Mouse (Mus musculus) stomach, embryonic 16.5 days (tissue): Measurements from ENCODE around the gene Gtf2e1. TPM values are rescaled to one million over a fixed set of nuclear protein-coding genes. Genes with fewer than 3 reads are reported as not detected.
A peak's percentile ranks its signal among the peaks of the same experiment; 100 is the strongest.

Experiments
- ATAC-seq: fragments of 200-750 bp; cut with Nextera tagmentation; 2 replicates; pipeline ENCODE4 v1.8.0; 2017; ENCODE audit warnings: moderate number of reproducible peaks, moderate TSS enrichment; ENCODE audit not compliant: insufficient read depth, low FRiP score
- H3K27ac ChIP-seq: fragments of 300-500 bp; sonication (generic); 2 replicates; pipeline ENCODE4 v1.5.1; 2014; ENCODE audit warnings: low read length
- H3K27me3 ChIP-seq: fragments of 300-500 bp; sonication (generic); 2 replicates; pipeline ENCODE4 v1.6.1; 2014; ENCODE audit warnings: low read length, control low read depth, mixed read lengths; ENCODE audit not compliant: control insufficient read depth, insufficient read depth
- H3K36me3 ChIP-seq: fragments of 300-500 bp; sonication (generic); 2 replicates; pipeline ENCODE4 v1.6.1; 2014; ENCODE audit warnings: low read length; ENCODE audit not compliant: control insufficient read depth, insufficient read depth
- H3K4me1 ChIP-seq: fragments of 300-500 bp; sonication (generic); 2 replicates; pipeline ENCODE4 v1.6.1; 2014; ENCODE audit warnings: low read length, control low read depth, mixed read lengths; ENCODE audit not compliant: control insufficient read depth, insufficient read depth
- H3K4me2 ChIP-seq: fragments of 300-500 bp; sonication (generic); 2 replicates; pipeline ENCODE4 v1.6.1; 2014; ENCODE audit warnings: low read depth, low read length, mixed read lengths
- H3K4me3 ChIP-seq: fragments of 300-500 bp; sonication (generic); replicated peaks from 2 replicates; pipeline ENCODE4 v1.5.1; 2014; ENCODE audit warnings: mild to moderate bottlenecking, low read length
- H3K9ac ChIP-seq: fragments of 300-500 bp; sonication (generic); 2 replicates; pipeline ENCODE4 v1.6.1; 2014; ENCODE audit warnings: low read length
- H3K9me3 ChIP-seq: fragments of 300-500 bp; sonication (generic); replicated peaks from 2 replicates; pipeline ENCODE4 v1.6.1; 2016; ENCODE audit warnings: low read length, control low read depth; ENCODE audit not compliant: control insufficient read depth
- WGBS: fragments of 180-500 bp; shearing (Covaris S2); extraction: QIAGEN DNeasy Blood & Tissue Kit; methylation state at CpG from one replicate; pipeline ENCODE4 v1.1.7; 2014; 5-methylcytosine and 5-hydroxymethylcytosine counted together
- polyA plus RNA-seq: library from polyadenylated mRNA; unstranded; fragments of >200 nt; fragmentation: Nextera tagmentation; extraction: Ambion mirVana; gene quantifications from 2 replicates; pipeline ENCODE4 v1.2.1, GENCODE M21; 2015

Gtf2e1 gene
- 20.1 and 21.3 TPM in 2 replicates for polyA plus RNA-seq

DNA sequence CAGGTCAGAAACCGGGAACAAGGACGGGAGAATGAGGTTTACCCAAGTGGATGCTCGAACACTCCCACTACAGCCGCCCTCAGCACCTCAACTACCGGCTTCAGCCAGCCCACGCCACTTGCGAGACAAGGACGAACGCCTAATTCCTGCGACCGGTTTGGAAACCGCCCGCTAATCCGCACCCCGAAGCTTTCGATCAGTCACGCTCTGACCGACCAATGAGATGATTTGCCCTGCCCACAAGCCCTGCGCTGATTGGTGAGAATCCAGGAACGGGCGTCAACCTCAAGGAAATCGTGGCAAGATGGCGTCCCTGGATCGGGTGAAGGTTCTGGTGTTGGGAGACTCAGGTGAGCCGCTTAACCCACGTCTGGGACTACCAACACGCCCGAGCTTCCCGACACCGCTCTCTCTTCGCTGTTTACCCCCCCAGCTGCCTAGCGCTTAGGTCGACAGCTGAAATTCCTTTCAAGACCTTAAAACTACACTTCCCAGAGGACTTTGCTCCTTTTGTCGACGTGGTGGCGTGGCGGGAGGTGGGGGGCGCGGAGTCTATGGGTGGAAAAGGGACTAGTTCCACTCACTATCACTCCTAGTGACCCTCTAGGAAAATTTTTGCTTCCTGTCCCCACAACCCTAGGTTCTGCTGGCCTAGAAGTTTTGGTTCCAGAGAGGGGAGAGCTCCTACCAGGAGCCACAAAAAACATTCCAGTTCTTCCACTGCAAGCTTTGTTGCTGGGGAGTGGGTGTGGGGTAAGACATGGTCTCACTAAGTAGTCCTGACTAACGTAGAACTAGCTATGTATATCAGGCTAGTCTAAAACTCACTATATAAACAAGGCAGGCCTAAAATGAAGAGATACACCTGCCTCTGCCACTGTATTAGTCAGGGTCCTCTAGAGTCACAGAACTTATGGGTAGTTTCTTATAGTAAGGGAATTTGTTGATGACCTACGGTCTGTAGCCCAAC is at the start of gene Gtf2e1, which contains the start of gene Rabl3:
Gtf2e1 (minus strand) TSS at position 179 of the 970 bp plus-strand sequence.
Rabl3 (plus strand) TSS at position 275 of the 970 bp plus-strand sequence.
- 0 out of 2 replicates have a peak, but pooled peaks cover 3% of the 10 kb centered on the region for H3K36me3 ChIP-seq
- H3K27ac ChIP-seq, result peak within 1 kb of the TSS; percentile 89
- ATAC-seq, result peak; percentile 100
- H3K27me3 ChIP-seq, result no peaks in the 10 kb centered on the region
- H3K4me3 ChIP-seq, result peak within 1 kb of the TSS; percentile 78
- H3K4me2 ChIP-seq, result peak within 1 kb of the TSS; percentile 72
- WGBS, result 1% methylated on average over 41 of the region's 41 CpGs
- peak within 1 kb of the TSS; percentile 92 for H3K9ac ChIP-seq
- H3K4me1 ChIP-seq, result peaks cover 10% of the 10 kb centered on the region; the same call in 1 of the 2 replicates
- H3K9me3 ChIP-seq, result no peaks in the 10 kb centered on the region

DNA sequence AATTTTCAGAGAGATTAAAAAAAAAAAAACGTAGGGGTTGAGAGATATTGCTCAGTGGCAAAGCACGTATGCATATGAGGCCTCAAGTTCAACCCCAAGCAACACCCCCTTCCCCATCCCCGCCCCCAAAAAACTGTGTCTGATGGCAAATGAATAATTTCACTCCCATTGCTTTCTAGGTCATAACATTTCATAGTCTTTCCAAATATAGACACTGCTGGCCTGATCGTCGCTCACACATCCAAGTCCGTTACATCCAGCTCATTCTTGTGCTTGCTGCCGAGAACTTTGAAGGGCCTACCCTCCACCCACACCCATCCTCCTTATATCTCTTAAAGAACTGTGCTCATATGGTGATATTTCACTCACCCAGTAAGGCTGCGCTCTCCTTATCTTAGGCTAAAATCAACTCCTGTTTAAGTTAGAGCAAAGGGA is 45.6 kb upstream of the Gtf2e1 start:
- H3K27me3 ChIP-seq, result no peaks in the 10 kb centered on the region
- H3K27ac ChIP-seq, result no peak overlapping the region
- no peak overlapping the region for H3K9ac ChIP-seq
- no peaks in the 10 kb centered on the region for H3K36me3 ChIP-seq
- no peak overlapping the region for H3K4me3 ChIP-seq
- no peak for ATAC-seq
- H3K9me3 ChIP-seq, result no peaks in the 10 kb centered on the region
- WGBS, result 56% methylated on average over 8 of the region's 8 CpGs
- no peaks in the 10 kb centered on the region for H3K4me1 ChIP-seq
- H3K4me2 ChIP-seq, result peak overlapping the region; percentile 58

DNA sequence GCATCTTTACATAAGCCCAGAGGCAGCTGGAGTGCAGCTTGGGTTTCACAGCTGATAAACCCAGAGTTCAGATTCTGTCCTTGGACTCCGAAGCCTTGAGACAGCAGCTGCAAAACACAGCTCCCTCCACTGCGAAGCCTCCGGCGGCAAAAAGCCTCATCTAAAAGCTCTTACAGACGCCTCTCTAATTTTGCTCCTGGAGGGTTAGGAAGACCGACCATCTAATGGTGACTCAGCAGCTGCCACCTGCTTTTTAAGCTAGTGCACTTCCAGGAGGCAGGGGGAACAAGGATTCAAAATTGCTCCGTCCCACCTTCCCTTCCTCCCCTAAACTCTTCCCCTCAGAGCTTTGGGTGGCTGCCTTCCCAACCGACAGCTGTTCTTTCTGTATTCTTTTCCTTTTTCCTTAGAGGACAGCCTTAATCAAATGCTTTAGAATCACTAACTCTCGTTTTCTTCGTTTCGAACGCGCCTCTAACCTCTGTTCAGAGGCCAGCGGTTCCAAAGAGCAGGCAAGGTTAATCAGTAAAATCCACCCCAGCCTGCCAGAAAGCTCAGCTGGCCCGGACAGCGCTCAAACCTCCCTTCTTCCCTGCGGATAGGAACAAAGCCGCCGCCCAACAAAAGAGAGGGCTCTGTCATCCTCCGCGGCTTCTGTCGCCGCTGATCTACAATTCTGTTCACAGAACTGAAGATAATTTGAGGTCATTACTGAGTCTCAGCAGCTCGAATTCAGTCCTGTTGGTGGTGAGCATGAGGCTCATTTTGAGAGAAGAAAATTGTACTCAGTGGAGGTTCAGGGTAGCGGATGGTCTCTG is 44.8 kb upstream of the Gtf2e1 start:
- H3K27me3 ChIP-seq, result no peaks in the 10 kb centered on the region
- 6% methylated on average over 25 of the region's 25 CpGs for WGBS
- H3K4me2 ChIP-seq, result peak overlapping the region; percentile 58
- peak overlapping the region; percentile 57 for H3K9ac ChIP-seq
- ATAC-seq, result peak; percentile 72; the same call in 1 of the 2 replicates
- H3K27ac ChIP-seq, result peak overlapping the region; percentile 28
- peak overlapping the region; percentile 35 for H3K4me3 ChIP-seq
- no peaks in the 10 kb centered on the region for H3K9me3 ChIP-seq
- H3K36me3 ChIP-seq, result no peaks in the 10 kb centered on the region
- H3K4me1 ChIP-seq, result no peaks in the 10 kb centered on the region

DNA sequence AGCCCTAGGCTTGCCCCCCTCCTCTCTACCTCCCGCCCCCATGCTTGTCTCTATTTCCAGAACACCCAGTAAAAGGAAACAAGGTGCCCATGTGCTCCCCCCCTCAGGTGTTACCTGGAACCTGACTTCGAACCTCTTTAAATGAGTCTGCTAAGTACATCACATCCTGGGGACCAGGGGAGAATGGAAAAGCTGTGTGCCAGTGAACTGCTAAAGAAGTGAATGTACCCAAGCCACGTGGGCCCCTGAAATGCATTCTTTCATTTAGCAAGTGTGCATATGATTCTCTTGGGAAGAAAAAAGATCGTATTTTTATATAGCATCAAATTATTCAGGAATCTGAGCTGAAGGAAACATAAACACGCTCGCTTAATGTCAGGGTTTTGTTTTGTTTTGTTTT is 44.2 kb upstream of the Gtf2e1 start:
- ATAC-seq, result no peak
- Histone ChIP-seq H3K27me3 (no peaks in the 10 kb centered on the region), H3K27ac (no peak overlapping the region), H3K36me3 (no peaks in the 10 kb centered on the region), H3K4me3 (peak overlapping the region; percentile 35; the same call in 1 of the 2 replicates), H3K4me2 (peak overlapping the region; percentile 58), H3K4me1 (no peaks in the 10 kb centered on the region), H3K9me3 (no peaks in the 10 kb centered on the region), H3K9ac (no peak overlapping the region)
- 45% methylated on average over 6 of the region's 6 CpGs for WGBS

DNA sequence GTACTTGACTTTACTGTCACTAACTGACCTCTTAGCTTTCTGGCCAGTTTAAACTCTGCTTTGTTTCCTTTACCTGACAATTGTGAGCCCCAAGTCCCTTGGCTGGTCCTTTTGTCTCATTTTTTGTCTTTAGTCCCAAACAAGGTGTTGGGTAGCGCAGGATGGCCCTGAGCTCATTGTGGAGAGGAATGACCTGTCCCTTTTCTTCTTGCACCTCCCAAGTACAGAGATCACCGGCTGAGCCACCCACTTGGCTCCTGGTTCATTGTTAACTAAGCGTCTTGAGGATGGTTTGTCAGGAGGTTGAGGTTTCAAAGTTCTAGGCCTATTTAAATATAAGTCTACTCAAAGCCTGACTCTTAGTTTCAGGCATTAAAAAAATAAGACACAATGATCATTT is 43.7 kb upstream of the Gtf2e1 start:
- 84% methylated on average over 3 of the region's 3 CpGs for WGBS
- H3K36me3 ChIP-seq, result no peaks in the 10 kb centered on the region
- no peak overlapping the region for H3K9ac ChIP-seq
- H3K9me3 ChIP-seq, result no peaks in the 10 kb centered on the region
- no peak overlapping the region for H3K27ac ChIP-seq
- H3K4me1 ChIP-seq, result no peaks in the 10 kb centered on the region
- H3K4me2 ChIP-seq, result no peak overlapping the region
- ATAC-seq, result no peak
- no peak overlapping the region for H3K4me3 ChIP-seq
- H3K27me3 ChIP-seq, result no peaks in the 10 kb centered on the region

DNA sequence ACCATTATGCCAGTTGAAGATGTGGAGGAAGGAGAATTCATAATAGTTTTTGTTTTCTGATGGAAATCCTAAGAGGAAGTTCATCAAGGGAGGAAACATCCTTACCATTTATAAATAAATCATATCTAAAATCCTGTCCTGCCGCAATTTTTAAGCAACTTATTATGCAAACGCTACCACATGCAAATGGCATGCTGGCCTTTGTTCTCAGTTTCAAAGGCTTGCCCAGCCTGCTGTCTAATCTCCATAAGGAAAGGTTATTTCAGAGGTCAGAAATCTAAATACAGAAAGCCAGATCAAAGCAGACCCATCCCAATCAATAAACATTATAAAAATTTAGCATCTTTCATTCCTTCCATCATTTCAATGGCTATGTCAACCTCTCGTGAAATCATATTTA is 42.3 kb upstream of the Gtf2e1 start:
- 64% methylated on average over 3 of the region's 3 CpGs for WGBS
- ATAC-seq, result no peak
- no peaks in the 10 kb centered on the region for H3K36me3 ChIP-seq

DNA sequence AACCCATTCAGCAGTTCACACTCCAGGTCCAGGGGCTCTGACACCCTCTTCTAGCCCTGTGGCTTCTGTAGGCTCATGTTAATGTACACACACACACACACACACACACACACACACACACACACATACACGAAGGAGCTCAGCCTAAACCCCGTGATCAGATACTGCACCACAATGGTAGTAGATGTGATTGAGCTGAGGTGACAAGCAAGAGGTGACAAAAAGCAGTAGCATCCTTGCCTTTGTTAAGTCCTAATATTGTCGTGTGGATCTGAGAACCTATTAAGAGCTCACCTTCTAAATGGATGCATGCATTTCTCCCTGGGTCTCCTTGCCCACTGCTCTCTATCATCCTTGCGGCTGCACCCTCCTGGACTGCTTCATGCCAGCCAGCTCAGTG is 41.1 kb upstream of the Gtf2e1 start:
- Histone ChIP-seq H3K27ac (no peak overlapping the region), H3K4me3 (no peak overlapping the region), H3K27me3 (no peaks in the 10 kb centered on the region), H3K9me3 (no peaks in the 10 kb centered on the region), H3K4me1 (no peaks in the 10 kb centered on the region), H3K36me3 (no peaks in the 10 kb centered on the region), H3K9ac (no peak overlapping the region), H3K4me2 (no peak overlapping the region)
- WGBS, result 78% methylated on average over 4 of the region's 4 CpGs
- ATAC-seq, result no peak

More for the DNA sequence above, 42.3 kb upstream of the Gtf2e1 start:
- no peak overlapping the region for H3K9ac ChIP-seq
- no peak overlapping the region for H3K27ac ChIP-seq
- H3K9me3 ChIP-seq, result no peaks in the 10 kb centered on the region
- H3K27me3 ChIP-seq, result no peaks in the 10 kb centered on the region
- H3K4me1 ChIP-seq, result no peaks in the 10 kb centered on the region
- H3K4me3 ChIP-seq, result no peak overlapping the region
- H3K4me2 ChIP-seq, result no peak overlapping the region

GRCm38 (mm10) chr16:37579994-37580393 is 40.4 kb upstream of the Gtf2e1 start, which contains the start of gene Hgd:
Gene Hgd (plus strand): TSS chr16:37580153.
- H3K4me2 ChIP-seq, result no peak within 1 kb of the TSS
- H3K9ac ChIP-seq, result no peak within 1 kb of the TSS
- no peaks in the 10 kb centered on the region for H3K4me1 ChIP-seq
- 48% methylated on average over 4 of the region's 4 CpGs for WGBS
- H3K9me3 ChIP-seq, result no peaks in the 10 kb centered on the region
- ATAC-seq, result no peak
- H3K36me3 ChIP-seq, result no peaks in the 10 kb centered on the region
- H3K4me3 ChIP-seq, result no peak within 1 kb of the TSS
- no peaks in the 10 kb centered on the region for H3K27me3 ChIP-seq
- H3K27ac ChIP-seq, result no peak within 1 kb of the TSS
